In genomic region chr7:39729723-39730122, GRCm38 (mm10) we compare ENCODE assay signal across 27 mouse cellular contexts.
DNase-seq lines count a peak whose midpoint lies in the region; ATAC-seq and TF ChIP-seq lines count a peak whose summit lies in the region.
"Had no signal": no experiment of that assay in that cellular context is flagged by ENCODE, and none has a peak within 500 bp of the region (broad histone marks: within the 10 kb centered on the region; RNA-seq: fewer than 3 reads in every experiment).

No protein-coding gene starts in this region.

- 29% methylated on average over 3 of the region's 3 CpGs for WGBS in midbrain, embryonic 13.5 days
- 23% methylated on average over 3 of the region's 3 CpGs for WGBS in midbrain, postnatal 0 days

- H3K4me1 ChIP-seq in midbrain, embryonic 13.5 days (replicated peaks) = peaks cover 7% of the 10 kb centered on the region
- H3K4me1 ChIP-seq in midbrain, postnatal 0 days (ENCODE audit: insufficient read depth, low read length) = no peaks in the 10 kb centered on the region
- H3K4me1 ChIP-seq: embryonic facial prominence, embryonic 15.5 days; kidney, embryonic 15.5 days; limb, embryonic 15.5 days; lung, embryonic 15.5 days; neural tube, embryonic 15.5 days had no signal

- H3K36me3 ChIP-seq in midbrain, embryonic 13.5 days = no peaks in the 10 kb centered on the region
- no peaks in the 10 kb centered on the region for H3K36me3 ChIP-seq in midbrain, postnatal 0 days (ENCODE audit: insufficient read depth, low read length)
- H3K36me3 ChIP-seq: embryonic facial prominence, embryonic 15.5 days; G1E; kidney, embryonic 15.5 days; limb, embryonic 15.5 days; lung, embryonic 15.5 days; neural tube, embryonic 15.5 days had no signal

- peak; percentile 12 for DNase-seq in layer of hippocampus, adult 11-12 months (ENCODE audit: low spot score)
- DNase-seq in layer of hippocampus, postnatal 25 days (ENCODE audit: extremely low spot score in 1 of 2, low spot score in 1 of 2) = no peak
- no peak for DNase-seq in midbrain, postnatal 0 days (ENCODE audit: low spot score)
- DNase-seq in embryo, embryonic 11 days = peak; percentile 27
- DNase-seq in adrenal gland, adult (ENCODE audit: inconsistent age in 2 of 2, low spot score in 1 of 2) = no peak
- DNase-seq in right cerebral cortex, adult 18-20 months = no peak
- DNase-seq: adrenal gland, adult 2 months; B cell, adult 2 months; cerebellum, adult 18-20 months; cerebellum, postnatal 14 days; gastrocnemius, adult 2 months; kidney, adult 11 months; kidney, postnatal 36 days; left cerebral cortex, postnatal 4 days; lung, postnatal 36 days had no signal

- no peaks in the 10 kb centered on the region for H3K9me3 ChIP-seq in midbrain, embryonic 13.5 days
- H3K9me3 ChIP-seq in midbrain, postnatal 0 days (ENCODE audit: low read length) = no peaks in the 10 kb centered on the region
- H3K9me3 ChIP-seq: embryonic facial prominence, embryonic 15.5 days; kidney, embryonic 15.5 days; limb, embryonic 15.5 days; lung, embryonic 15.5 days; neural tube, embryonic 15.5 days had no signal

- no peak overlapping the region for H3K27ac ChIP-seq in midbrain, embryonic 13.5 days
- no peak overlapping the region for H3K27ac ChIP-seq in midbrain, postnatal 0 days (ENCODE audit: low read depth, low read length)
- H3K27ac ChIP-seq: embryonic facial prominence, embryonic 15.5 days; gastrocnemius, adult 2 months; kidney, embryonic 15.5 days; limb, embryonic 15.5 days; liver, embryonic 14.5 days; lung, embryonic 15.5 days; neural tube, embryonic 15.5 days had no signal

- H3K4me3 ChIP-seq in midbrain, embryonic 13.5 days (replicated peaks) = no peak overlapping the region
- no peak overlapping the region for H3K4me3 ChIP-seq in midbrain, postnatal 0 days (ENCODE audit: low read depth, low read length)
- H3K4me3 ChIP-seq: embryonic facial prominence, embryonic 15.5 days; gastrocnemius, adult 2 months; kidney, embryonic 15.5 days; limb, embryonic 15.5 days; lung, embryonic 15.5 days; myocyte; neural tube, embryonic 15.5 days had no signal

- no peak for TF ChIP-seq CTCF in midbrain, postnatal 0 days (IDR thresholded peaks at IDR 0.05)

- no peak overlapping the region for H3K9ac ChIP-seq in midbrain, embryonic 13.5 days (replicated peaks)
- no peak overlapping the region for H3K9ac ChIP-seq in midbrain, postnatal 0 days (replicated peaks; ENCODE audit: low read length, poor library complexity, severe bottlenecking)
- H3K9ac ChIP-seq: embryonic facial prominence, embryonic 15.5 days; kidney, embryonic 15.5 days; limb, embryonic 15.5 days; liver, embryonic 14.5 days; lung, embryonic 15.5 days; neural tube, embryonic 15.5 days had no signal

- H3K4me2 ChIP-seq in midbrain, embryonic 13.5 days (replicated peaks) = no peak overlapping the region
- no peak overlapping the region for H3K4me2 ChIP-seq in midbrain, postnatal 0 days (ENCODE audit: low read depth, low read length, poor library complexity, severe bottlenecking)
- H3K4me2 ChIP-seq: embryonic facial prominence, embryonic 15.5 days; kidney, embryonic 15.5 days; limb, embryonic 15.5 days; lung, embryonic 15.5 days; neural tube, embryonic 15.5 days had no signal

- peaks cover 3% of the 10 kb centered on the region; the same call in 1 of the 2 replicates for H3K27me3 ChIP-seq in midbrain, embryonic 13.5 days
- no peaks in the 10 kb centered on the region for H3K27me3 ChIP-seq in midbrain, postnatal 0 days (ENCODE audit: insufficient read depth, low read length)
- H3K27me3 ChIP-seq: CH12.LX; embryonic facial prominence, embryonic 15.5 days; kidney, embryonic 15.5 days; limb, embryonic 15.5 days; lung, embryonic 15.5 days; neural tube, embryonic 15.5 days had no signal

- 0 out of 2 replicates have a peak, but pooled peaks have one; percentile 47 for ATAC-seq in midbrain, embryonic 13.5 days
- ATAC-seq in midbrain, postnatal 0 days (ENCODE audit: low FRiP score) = no peak
- ATAC-seq: forebrain, embryonic 14.5 days; Patski had no signal

Comparison
In these comparisons a context has a peak if more than half of its experiments do, and no peak if none do; other contexts are left out.
1. DNase-seq: peak in layer of hippocampus, adult 11-12 months (single experiment) and embryo, embryonic 11 days (single experiment); none in layer of hippocampus, postnatal 25 days (0 of 2), midbrain, postnatal 0 days (single experiment), adrenal gland, adult (0 of 2) and right cerebral cortex, adult 18-20 months (single experiment).